Mouse (Mus musculus): ENCODE data around the gene Fam163b. TPM values are rescaled to one million over a fixed set of nuclear protein-coding genes. Genes with fewer than 3 reads are reported as not detected.

The Fam163b gene
- polyA plus RNA-seq, 1 experiment = not detected

- Histone ChIP-seq H3K27ac (ENCODE audit: insufficient read depth, low read depth, low read length) (no peak overlapping the region), H3K4me1 (ENCODE audit: control insufficient read depth, insufficient read depth, low read length) (no peaks in the 10 kb centered on the region), H3K4me3 (ENCODE audit: insufficient read depth, low read length) (no peak overlapping the region)
- TF ChIP-seq POLR2A (IDR thresholded peaks at IDR 0.05; ENCODE audit: borderline replicate concordance, low read depth, low read length) = no peak
- TF ChIP-seq CTCF (IDR thresholded peaks at IDR 0.05; ENCODE audit: low read depth, low read length) = no peak
Measured at GRCm38 (mm10) chr2:27119766-27120165, 22.5 kb downstream of the Fam163b start.

GRCm38 (mm10) chr2:27118452-27118851, 23.8 kb downstream of the Fam163b start:
- H3K27ac ChIP-seq (ENCODE audit: insufficient read depth, low read depth, low read length) = no peak overlapping the region
- TF ChIP-seq POLR2A (IDR thresholded peaks at IDR 0.05; ENCODE audit: borderline replicate concordance, low read depth, low read length) (no peak), CTCF (IDR thresholded peaks at IDR 0.05; ENCODE audit: low read depth, low read length) (no peak)
- H3K4me3 ChIP-seq (ENCODE audit: insufficient read depth, low read length) = no peak overlapping the region
- no peaks in the 10 kb centered on the region for H3K4me1 ChIP-seq (ENCODE audit: control insufficient read depth, insufficient read depth, low read length)

- Histone ChIP-seq H3K4me3 (ENCODE audit: insufficient read depth, low read length) (no peak overlapping the region), H3K27ac (ENCODE audit: insufficient read depth, low read depth, low read length) (no peak overlapping the region), H3K4me1 (ENCODE audit: control insufficient read depth, insufficient read depth, low read length) (no peaks in the 10 kb centered on the region)
- TF ChIP-seq POLR2A (IDR thresholded peaks at IDR 0.05; ENCODE audit: borderline replicate concordance, low read depth, low read length) = no peak
- no peak for TF ChIP-seq CTCF (IDR thresholded peaks at IDR 0.05; ENCODE audit: low read depth, low read length)
Measured at GRCm38 (mm10) chr2:27114169-27114568, 28.1 kb downstream of the Fam163b start.

GRCm38 (mm10) chr2:27112585-27112984, 29.7 kb downstream of the Fam163b start:
- H3K4me1 ChIP-seq (ENCODE audit: control insufficient read depth, insufficient read depth, low read length) = no peaks in the 10 kb centered on the region
- TF ChIP-seq POLR2A (IDR thresholded peaks at IDR 0.05; ENCODE audit: borderline replicate concordance, low read depth, low read length) (no peak), CTCF (IDR thresholded peaks at IDR 0.05; ENCODE audit: low read depth, low read length) (no peak)

GRCm38 (mm10) chr2:27109052-27109451, 33.2 kb downstream of the Fam163b start:
- Histone ChIP-seq H3K4me3 (ENCODE audit: insufficient read depth, low read length) (no peak overlapping the region), H3K27ac (ENCODE audit: insufficient read depth, low read depth, low read length) (no peak overlapping the region), H3K4me1 (ENCODE audit: control insufficient read depth, insufficient read depth, low read length) (no peaks in the 10 kb centered on the region)
- TF ChIP-seq CTCF (IDR thresholded peaks at IDR 0.05; ENCODE audit: low read depth, low read length) (no peak), POLR2A (IDR thresholded peaks at IDR 0.05; ENCODE audit: borderline replicate concordance, low read depth, low read length) (no peak)

More at GRCm38 (mm10) chr2:27112585-27112984, 29.7 kb downstream of the Fam163b start:
- Histone ChIP-seq H3K27ac (ENCODE audit: insufficient read depth, low read depth, low read length) (no peak overlapping the region), H3K4me3 (ENCODE audit: insufficient read depth, low read length) (no peak overlapping the region)

- Histone ChIP-seq H3K27ac (ENCODE audit: insufficient read depth, low read depth, low read length) (no peak overlapping the region), H3K4me3 (ENCODE audit: insufficient read depth, low read length) (no peak overlapping the region), H3K4me1 (ENCODE audit: control insufficient read depth, insufficient read depth, low read length) (no peaks in the 10 kb centered on the region)
- TF ChIP-seq CTCF (IDR thresholded peaks at IDR 0.05; ENCODE audit: low read depth, low read length) (no peak), POLR2A (IDR thresholded peaks at IDR 0.05; ENCODE audit: borderline replicate concordance, low read depth, low read length) (no peak)
Measured at GRCm38 (mm10) chr2:27108144-27108543, 34.1 kb downstream of the Fam163b start.

- H3K4me3 ChIP-seq (ENCODE audit: insufficient read depth, low read length) = no peak overlapping the region
- no peak for TF ChIP-seq POLR2A (IDR thresholded peaks at IDR 0.05; ENCODE audit: borderline replicate concordance, low read depth, low read length)
- no peak for TF ChIP-seq CTCF (IDR thresholded peaks at IDR 0.05; ENCODE audit: low read depth, low read length)
- H3K27ac ChIP-seq (ENCODE audit: insufficient read depth, low read depth, low read length) = no peak overlapping the region
- H3K4me1 ChIP-seq (ENCODE audit: control insufficient read depth, insufficient read depth, low read length) = no peaks in the 10 kb centered on the region
Measured at GRCm38 (mm10) chr2:27106816-27107215, 35.5 kb downstream of the Fam163b start.

GRCm38 (mm10) chr2:27103554-27103953, 38.7 kb downstream of the Fam163b start:
- Histone ChIP-seq H3K4me3 (ENCODE audit: insufficient read depth, low read length) (no peak overlapping the region), H3K27ac (ENCODE audit: insufficient read depth, low read depth, low read length) (no peak overlapping the region), H3K4me1 (ENCODE audit: control insufficient read depth, insufficient read depth, low read length) (0 out of 2 replicates have a peak, but pooled peaks cover under 1% of the 10 kb centered on the region)
- TF ChIP-seq CTCF (IDR thresholded peaks at IDR 0.05; ENCODE audit: low read depth, low read length) (no peak), POLR2A (IDR thresholded peaks at IDR 0.05; ENCODE audit: borderline replicate concordance, low read depth, low read length) (no peak)

GRCm38 (mm10) chr2:27097776-27098175, 44.5 kb downstream of the Fam163b start:
- 0 out of 2 replicates have a peak, but pooled peaks cover 4% of the 10 kb centered on the region for H3K4me1 ChIP-seq (ENCODE audit: control insufficient read depth, insufficient read depth, low read length)
- no peak overlapping the region for H3K4me3 ChIP-seq (ENCODE audit: insufficient read depth, low read length)
- TF ChIP-seq POLR2A (IDR thresholded peaks at IDR 0.05; ENCODE audit: borderline replicate concordance, low read depth, low read length) (no peak), CTCF (IDR thresholded peaks at IDR 0.05; ENCODE audit: low read depth, low read length) (no peak)
- no peak overlapping the region for H3K27ac ChIP-seq (ENCODE audit: insufficient read depth, low read depth, low read length)

GRCm38 (mm10) chr2:27097241-27097656, 45.0 kb downstream of the Fam163b start:
- no peak overlapping the region for H3K27ac ChIP-seq (ENCODE audit: insufficient read depth, low read depth, low read length)
- no peak for TF ChIP-seq CTCF (IDR thresholded peaks at IDR 0.05; ENCODE audit: low read depth, low read length)
- TF ChIP-seq POLR2A (IDR thresholded peaks at IDR 0.05; ENCODE audit: borderline replicate concordance, low read depth, low read length) = no peak
- 0 out of 2 replicates have a peak, but pooled peaks cover 4% of the 10 kb centered on the region for H3K4me1 ChIP-seq (ENCODE audit: control insufficient read depth, insufficient read depth, low read length)
- no peak overlapping the region for H3K4me3 ChIP-seq (ENCODE audit: insufficient read depth, low read length)
